Comparison of ENCODE assay signal across 9 mouse cellular contexts in genomic region chr2:131029065-131029935, GRCm38 (mm10). TPM values are rescaled to one million over a fixed set of nuclear protein-coding genes. Genes with fewer than 3 reads are reported as not detected.
DNase-seq lines count a peak whose midpoint lies in the region; ATAC-seq and TF ChIP-seq lines count a peak whose summit lies in the region.
"Had no signal": no experiment of that assay in that cellular context is flagged by ENCODE, and none has a peak within 500 bp of the region (broad histone marks: within the 10 kb centered on the region; RNA-seq: fewer than 3 reads in every experiment).

No protein-coding gene starts in this region.

- H3K9me3 ChIP-seq in intestine, postnatal 0 days (ENCODE audit: control insufficient read depth): peaks cover 6% of the 10 kb centered on the region; the same call in 1 of the 2 replicates
- H3K9me3 ChIP-seq: midbrain, embryonic 13.5 days had no signal

- no peak overlapping the region for H3K4me3 ChIP-seq in liver, adult 2 months (ENCODE audit: insufficient read depth, low read depth, low read length)
- no peak overlapping the region for H3K4me3 ChIP-seq in bone marrow macrophage, adult 2 months (ENCODE audit: insufficient read depth, low read length)
- H3K4me3 ChIP-seq in intestine, postnatal 0 days (ENCODE audit: low read depth, low read length): no peak overlapping the region
- H3K4me3 ChIP-seq in olfactory bulb, adult 2 months (ENCODE audit: insufficient read depth, low read depth, low read length): no peak overlapping the region
- H3K4me3 ChIP-seq: midbrain, embryonic 13.5 days had no signal

- WGBS in liver, adult 2 months: 9% methylated on average over 9 of the region's 9 CpGs
- 38% methylated on average over 9 of the region's 9 CpGs for WGBS in intestine, postnatal 0 days
- 49% methylated on average over 9 of the region's 9 CpGs for WGBS in olfactory bulb, adult 2 months

- H3K79me2 ChIP-seq in liver, adult 2 months (ENCODE audit: control insufficient read depth, insufficient read depth, low read length): no peaks in the 10 kb centered on the region

- peak; percentile 8; the same call in 1 of the 2 replicates for TF ChIP-seq CTCF in liver, adult 2 months (IDR thresholded peaks at IDR 0.05; ENCODE audit: low read depth, low read length)
- no peak for TF ChIP-seq CTCF in bone marrow macrophage, adult 2 months (IDR thresholded peaks at IDR 0.05; ENCODE audit: low read depth, low read length)
- TF ChIP-seq CTCF in intestine, postnatal 0 days (IDR thresholded peaks at IDR 0.05; ENCODE audit: low read depth): no peak
- no peak for TF ChIP-seq CTCF in olfactory bulb, adult 2 months (IDR thresholded peaks at IDR 0.05; ENCODE audit: insufficient read depth, low read depth, low read length)

- H3K4me1 ChIP-seq in liver, adult 2 months (ENCODE audit: control insufficient read depth, insufficient read depth, low read length): peaks cover 10% of the 10 kb centered on the region
- peaks cover 29% of the 10 kb centered on the region for H3K4me1 ChIP-seq in bone marrow macrophage, adult 2 months (ENCODE audit: control insufficient read depth, insufficient read depth, low read length)
- no peaks in the 10 kb centered on the region; the same call in 1 of the 2 replicates for H3K4me1 ChIP-seq in intestine, postnatal 0 days (replicated peaks; ENCODE audit: control insufficient read depth, insufficient read depth, low read length)
- H3K4me1 ChIP-seq in olfactory bulb, adult 2 months (ENCODE audit: control insufficient read depth, insufficient read depth, low read length): peaks cover 7% of the 10 kb centered on the region
- H3K4me1 ChIP-seq: midbrain, embryonic 13.5 days had no signal

- peaks cover 13% of the 10 kb centered on the region for H3K36me3 ChIP-seq in liver, adult 2 months (ENCODE audit: control insufficient read depth, insufficient read depth, low read length)
- H3K36me3 ChIP-seq in intestine, postnatal 0 days (ENCODE audit: control insufficient read depth, insufficient read depth): peaks cover 24% of the 10 kb centered on the region

- H3K9ac ChIP-seq in liver, adult 2 months (ENCODE audit: low read depth, low read length): peak overlapping the region; percentile 9
- H3K9ac ChIP-seq in intestine, postnatal 0 days (ENCODE audit: low read depth, low read length): no peak overlapping the region
- H3K9ac ChIP-seq: midbrain, embryonic 13.5 days had no signal

- no peak overlapping the region for H3K4me2 ChIP-seq in intestine, postnatal 0 days (replicated peaks; ENCODE audit: low read depth)
- H3K4me2 ChIP-seq: midbrain, embryonic 13.5 days had no signal

- H3K27me3 ChIP-seq in liver, adult 2 months (ENCODE audit: control insufficient read depth, insufficient read depth, low read length): no peaks in the 10 kb centered on the region
- no peaks in the 10 kb centered on the region for H3K27me3 ChIP-seq in intestine, postnatal 0 days (replicated peaks; ENCODE audit: control insufficient read depth, insufficient read depth, low read length)
- H3K27me3 ChIP-seq: midbrain, embryonic 13.5 days had no signal

- intact Hi-C loops in left cerebral cortex, postnatal 14 days (cut with DNase I): no loop called here

- no peak for TF ChIP-seq POLR2A in liver, adult 2 months (IDR thresholded peaks at IDR 0.05; ENCODE audit: extremely low read depth, insufficient read depth, low read length)
- TF ChIP-seq POLR2A in bone marrow macrophage, adult 2 months (IDR thresholded peaks at IDR 0.05; ENCODE audit: borderline replicate concordance, low read depth, low read length): no peak
- TF ChIP-seq POLR2A in olfactory bulb, adult 2 months (IDR thresholded peaks at IDR 0.05; ENCODE audit: insufficient read depth, low read depth, low read length): no peak

- peak; percentile 43; the same call in 1 of the 2 replicates for ATAC-seq in intestine, postnatal 0 days
- ATAC-seq in megakaryocyte-erythroid progenitor cell, adult 5-6 weeks (replicated peaks; ENCODE audit: low FRiP score, low TSS enrichment, poor library complexity, severe bottlenecking): no peak
- ATAC-seq: midbrain, embryonic 13.5 days had no signal

- DNase-seq in liver, adult 2 months (ENCODE audit: extremely low read depth, low read depth, low spot score): peak; percentile 91
- DNase-seq in liver: no peak
- DNase-seq in embryo, embryonic 9.5 days (ENCODE audit: extremely low spot score): no peak
- DNase-seq in left cerebral cortex, postnatal 14 days (ENCODE audit: low spot score in 2 of 2): no peak

- peak overlapping the region; percentile 54 for H3K27ac ChIP-seq in liver, adult 2 months (replicated peaks; ENCODE audit: insufficient read depth, low read depth, low read length)
- H3K27ac ChIP-seq in bone marrow macrophage, adult 2 months (ENCODE audit: insufficient read depth, low read depth, low read length): peak overlapping the region; percentile 89
- H3K27ac ChIP-seq in intestine, postnatal 0 days (ENCODE audit: low read depth, low read length): no peak overlapping the region
- H3K27ac ChIP-seq in olfactory bulb, adult 2 months (ENCODE audit: insufficient read depth, low read depth, low read length): peak overlapping the region; percentile 83
- H3K27ac ChIP-seq: midbrain, embryonic 13.5 days had no signal

RNA-seq across cellular contexts. Expression of gene Gfra4, which starts 13.6 kb away (rescaled TPM):
- total RNA-seq in liver, adult 2 months (2014; rRNA removed): not detected in 2 replicates
- 0.07 and 0.17 TPM in 2 replicates for polyA plus RNA-seq in liver, adult 2 months (2012; rRNA removed)
- polyA plus RNA-seq in bone marrow macrophage, adult 2 months (2012; ENCODE audit: insufficient read depth, insufficient read length, missing spikeins): 0.96 and 1.5 TPM in 2 replicates
- 3.8 and 5.7 TPM in 2 replicates for polyA plus RNA-seq in intestine, postnatal 0 days (2015; fragmentation: Nextera tagmentation; extraction: Ambion mirVana)
- not detected in 2 replicates for polyA plus RNA-seq in olfactory bulb, adult 2 months (2012; ENCODE audit: insufficient read depth, insufficient read length, low replicate concordance, missing spikeins)
- total RNA-seq in megakaryocyte-erythroid progenitor cell, adult 5-6 weeks (2014; fragmentation: Nextera tagmentation): not detected in 2 replicates
- total RNA-seq in megakaryocyte-erythroid progenitor cell, adult 5-6 weeks (2017): not detected in 2 replicates
- total RNA-seq in left cerebral cortex, postnatal 14 days (2021): 10 to 100 TPM; 52.4 to 54.2 TPM

RNA-seq across cellular contexts. Expression of gene Adam33, which starts 34.3 kb away (rescaled TPM):
- total RNA-seq in liver, adult 2 months (2014; rRNA removed): 0.28 and 0.67 TPM in 2 replicates
- polyA plus RNA-seq in liver, adult 2 months (2012; rRNA removed): 1.1 and 1.7 TPM in 2 replicates
- 12.8 and 13.6 TPM in 2 replicates for polyA plus RNA-seq in bone marrow macrophage, adult 2 months (2012; ENCODE audit: insufficient read depth, insufficient read length, missing spikeins)
- polyA plus RNA-seq in intestine, postnatal 0 days (2015; fragmentation: Nextera tagmentation; extraction: Ambion mirVana): 2.7 and 5.1 TPM in 2 replicates
- polyA plus RNA-seq in olfactory bulb, adult 2 months (2012; ENCODE audit: insufficient read depth, insufficient read length, low replicate concordance, missing spikeins): not detected in 2 replicates
- 0.76 TPM in 1 of 2 replicates, not detected in the other for total RNA-seq in megakaryocyte-erythroid progenitor cell, adult 5-6 weeks (2014; fragmentation: Nextera tagmentation)
- total RNA-seq in megakaryocyte-erythroid progenitor cell, adult 5-6 weeks (2017): not detected in 2 replicates
- 1 to 10 TPM; 2.3 to 3.7 TPM for total RNA-seq in left cerebral cortex, postnatal 14 days (2021)

RNA-seq across cellular contexts. Expression of gene Siglec1, which starts 57.3 kb away (rescaled TPM):
- 4.5 and 5.6 TPM in 2 replicates for total RNA-seq in liver, adult 2 months (2014; rRNA removed)
- 3.2 and 9.9 TPM in 2 replicates for polyA plus RNA-seq in liver, adult 2 months (2012; rRNA removed)
- 164 and 219 TPM in 2 replicates for polyA plus RNA-seq in bone marrow macrophage, adult 2 months (2012; ENCODE audit: insufficient read depth, insufficient read length, missing spikeins)
- polyA plus RNA-seq in intestine, postnatal 0 days (2015; fragmentation: Nextera tagmentation; extraction: Ambion mirVana): 0.20 and 0.30 TPM in 2 replicates
- polyA plus RNA-seq in olfactory bulb, adult 2 months (2012; ENCODE audit: insufficient read depth, insufficient read length, low replicate concordance, missing spikeins): not detected in 2 replicates
- 0.22 and 0.48 TPM in 2 replicates for total RNA-seq in megakaryocyte-erythroid progenitor cell, adult 5-6 weeks (2014; fragmentation: Nextera tagmentation)
- not detected in 2 replicates for total RNA-seq in megakaryocyte-erythroid progenitor cell, adult 5-6 weeks (2017)
- under 1 TPM; 0.51 to 0.59 TPM for total RNA-seq in left cerebral cortex, postnatal 14 days (2021)

Comparison
In these comparisons a context has a peak if more than half of its experiments do, and no peak if none do; other contexts are left out.
1. RNA of gene Siglec1, which starts 57.3 kb away (polyA plus RNA-seq): 164 to 219 TPM in bone marrow macrophage, adult 2 months; 3.2 to 9.9 TPM in liver, adult 2 months, 0.20 to 0.30 TPM in intestine, postnatal 0 days and not detected in olfactory bulb, adult 2 months; every median in the first group is over 10 times any median in the second.